Mouse (Mus musculus) gastrocnemius, postnatal 14 days (tissue): ENCODE results near the gene Wwc2. TPM values are rescaled to one million over a fixed set of nuclear protein-coding genes. Genes with fewer than 3 reads are reported as not detected.

Experiments used
- DNase-seq: peaks from one replicate; pipeline ENCODE4 v3.0.0; 2021; ENCODE audit warnings: mixed read lengths
- intact Hi-C: fragments of 180-260 bp; cut with DNase I; formaldehyde crosslinking; loops from one replicate; pipeline ENCODE4 v1.15.1; 2025; ENCODE audit warnings: low total_unique reads
- total RNA-seq, 2 experiments: library from RNA; stranded (reverse); gene quantifications; 2 replicates each; pipeline ENCODE4 v1.2.3; 2021

Wwc2 gene
- total RNA-seq, 2 experiments from 2014 or later, result 9.9 to 10.3 TPM

- intact Hi-C loops, result no loop called here
Observed at GRCm38 (mm10) chr8:47994618-47995274, 4.0 kb upstream of the Wwc2 start.

GRCm38 (mm10) chr8:47990386-47990772, 345 bp downstream of the Wwc2 start:
- intact Hi-C loops, result no loop called here
- peak; percentile 99 for DNase-seq

More at GRCm38 (mm10) chr8:47994618-47995274, 4.0 kb upstream of the Wwc2 start:
- DNase-seq, result no peak

GRCm38 (mm10) chr8:47989655-47990385, 904 bp downstream of the Wwc2 start:
- intact Hi-C loops, result no loop called here
- DNase-seq, result no peak

GRCm38 (mm10) chr8:47989211-47989610, 1.5 kb downstream of the Wwc2 start:
- intact Hi-C loops, result no loop called here
- no peak for DNase-seq

- intact Hi-C loops, result no loop called here
- DNase-seq, result no peak
Observed at GRCm38 (mm10) chr8:47988111-47988510, 2.6 kb downstream of the Wwc2 start.

- no peak for DNase-seq
- intact Hi-C loops, result no loop called here
Observed at GRCm38 (mm10) chr8:47985644-47986043, 5.1 kb downstream of the Wwc2 start.

GRCm38 (mm10) chr8:47985243-47985642, 5.5 kb downstream of the Wwc2 start:
- intact Hi-C loops, result no loop called here

GRCm38 (mm10) chr8:47981075-47981474, 9.6 kb downstream of the Wwc2 start:
- DNase-seq, result no peak
- intact Hi-C loops, result no loop called here

More at GRCm38 (mm10) chr8:47985243-47985642, 5.5 kb downstream of the Wwc2 start:
- no peak for DNase-seq

- DNase-seq, result no peak
- intact Hi-C loops, result no loop called here
Observed at GRCm38 (mm10) chr8:47979876-47980275, 10.8 kb downstream of the Wwc2 start.

- DNase-seq, result no peak
- intact Hi-C loops, result no loop called here
Observed at GRCm38 (mm10) chr8:47978755-47979154, 12.0 kb downstream of the Wwc2 start.

- DNase-seq, result no peak
- intact Hi-C loops, result no loop called here
Observed at GRCm38 (mm10) chr8:47974963-47975314, 15.8 kb downstream of the Wwc2 start.

- peak; percentile 67 for DNase-seq
- intact Hi-C loops, result no loop called here
Observed at GRCm38 (mm10) chr8:47974138-47974962, 16.4 kb downstream of the Wwc2 start.

- intact Hi-C loops, result no loop called here
- DNase-seq, result no peak
Observed at GRCm38 (mm10) chr8:47971121-47971520, 19.6 kb downstream of the Wwc2 start.

GRCm38 (mm10) chr8:47970576-47970975, 20.1 kb downstream of the Wwc2 start:
- DNase-seq, result no peak
- intact Hi-C loops, result no loop called here

GRCm38 (mm10) chr8:47967045-47967920, 23.4 kb downstream of the Wwc2 start:
- DNase-seq, result no peak
- intact Hi-C loops, result no loop called here

GRCm38 (mm10) chr8:47962484-47962883, 28.2 kb downstream of the Wwc2 start:
- intact Hi-C loops, result no loop called here
- no peak for DNase-seq

GRCm38 (mm10) chr8:47962005-47962404, 28.7 kb downstream of the Wwc2 start:
- DNase-seq, result no peak
- intact Hi-C loops, result no loop called here

- intact Hi-C loops, result no loop called here
- no peak for DNase-seq
Observed at GRCm38 (mm10) chr8:47957560-47957959, 33.2 kb downstream of the Wwc2 start.

GRCm38 (mm10) chr8:47951380-47951932, 39.3 kb downstream of the Wwc2 start:
- intact Hi-C loops, result loop anchor here (5.0 kb wide), 1 partner anchor 69 kb away; no protein-coding TSS in a partner anchor
- peak; percentile 36 for DNase-seq
